Comparison of ENCODE assay signal across 12 mouse cellular contexts in genomic region chr15:62214300-62214699, GRCm38 (mm10).
"Had no signal": no experiment of that assay in that cellular context is flagged by ENCODE, and none has a peak within 500 bp of the region (broad histone marks: within the 10 kb centered on the region; RNA-seq: fewer than 3 reads in every experiment).

No protein-coding gene starts in this region.

- H3K27me3 ChIP-seq: kidney, embryonic 15.5 days; limb, embryonic 15.5 days; midbrain, embryonic 13.5 days had no signal

- DNase-seq: kidney, adult 2 months; kidney, postnatal 25 days; lung, embryonic 14.5 days; lung, postnatal 14 days; right cerebral cortex, postnatal 14 days; thymus, postnatal 36 days had no signal

- H3K27ac ChIP-seq: kidney, embryonic 15.5 days; left cerebral cortex, adult 2 months; limb, embryonic 15.5 days; midbrain, embryonic 13.5 days; stomach, postnatal 0 days had no signal

- H3K4me1 ChIP-seq: limb, embryonic 15.5 days had no signal

- H3K4me3 ChIP-seq: kidney, embryonic 15.5 days; left cerebral cortex, adult 2 months; limb, embryonic 15.5 days; midbrain, embryonic 13.5 days had no signal

- H3K9ac ChIP-seq: kidney, embryonic 15.5 days; limb, embryonic 15.5 days; lung, embryonic 14.5 days; midbrain, embryonic 13.5 days had no signal

- H3K9me3 ChIP-seq: kidney, embryonic 15.5 days; limb, embryonic 15.5 days; midbrain, embryonic 13.5 days had no signal

- H3K4me2 ChIP-seq: kidney, embryonic 15.5 days; limb, embryonic 15.5 days; lung, embryonic 14.5 days; midbrain, embryonic 13.5 days had no signal

- ATAC-seq: intestine, embryonic 16.5 days; midbrain, embryonic 13.5 days had no signal

- H3K36me3 ChIP-seq: kidney, embryonic 15.5 days; limb, embryonic 15.5 days; midbrain, embryonic 13.5 days had no signal
